Mouse (Mus musculus) brain, embryonic 14.5 days (tissue): ENCODE results near the gene Qser1. TPM values are rescaled to one million over a fixed set of nuclear protein-coding genes. Genes with fewer than 3 reads are reported as not detected.

Source experiments
- DNase-seq: peaks from one replicate; pipeline ENCODE4 v3.0.0-alpha.2; 2011; ENCODE audit warnings: low read depth
- CTCF ChIP-seq: fragments of 200-500 bp; IDR thresholded peaks from 2 replicates; pipeline ENCODE4 v1.5.1; 2012; ENCODE audit warnings: inconsistent platforms, mild to moderate bottlenecking, moderate library complexity, borderline replicate concordance; ENCODE audit not compliant: insufficient read depth, insufficient read length; ENCODE audit errors: extremely low read depth
- POLR2A ChIP-seq: fragments of 200-500 bp; IDR thresholded peaks from 2 replicates; pipeline ENCODE4 v1.6.1; 2012; ENCODE audit warnings: mild to moderate bottlenecking, inconsistent platforms, borderline replicate concordance; ENCODE audit not compliant: poor library complexity, insufficient read depth, insufficient read length, severe bottlenecking; ENCODE audit errors: extremely low read depth
- polyA plus RNA-seq: library from polyadenylated mRNA; depleted of rRNA; stranded (reverse); fragments of >200 nt; gene quantifications from 2 replicates; pipeline ENCODE4 v1.2.3, GENCODE M21; 2012

Qser1 gene
- polyA plus RNA-seq, 1 experiment, result 21.9 TPM

GRCm38 (mm10) chr2:104768697-104769096 lies 47.9 kb downstream of the Qser1 start:
- no peak for DNase-seq
- TF ChIP-seq CTCF, result no peak
- no peak for TF ChIP-seq POLR2A

- TF ChIP-seq POLR2A, result no peak
Measured at GRCm38 (mm10) chr2:104764018-104764417, 52.5 kb downstream of the Qser1 start.

GRCm38 (mm10) chr2:104763134-104763703 lies 53.3 kb downstream of the Qser1 start:
- TF ChIP-seq CTCF (no peak), POLR2A (no peak)
- no peak for DNase-seq

More at GRCm38 (mm10) chr2:104764018-104764417, 52.5 kb downstream of the Qser1 start:
- DNase-seq, result no peak

GRCm38 (mm10) chr2:104750611-104751010 lies 65.9 kb downstream of the Qser1 start:
- TF ChIP-seq POLR2A (no peak), CTCF (peak; percentile 38; the same call in 1 of the 2 replicates)
- DNase-seq, result peak; percentile 55

GRCm38 (mm10) chr2:104748652-104749183 lies 67.8 kb downstream of the Qser1 start:
- TF ChIP-seq CTCF, result no peak
- DNase-seq, result no peak

GRCm38 (mm10) chr2:104746251-104746650 lies 70.3 kb downstream of the Qser1 start:
- TF ChIP-seq CTCF, result no peak
- no peak for TF ChIP-seq POLR2A
- DNase-seq, result no peak

- TF ChIP-seq CTCF (no peak), POLR2A (no peak)
- no peak for DNase-seq
Measured at GRCm38 (mm10) chr2:104743971-104744370, 72.6 kb downstream of the Qser1 start.

GRCm38 (mm10) chr2:104743160-104743559 lies 73.4 kb downstream of the Qser1 start:
- no peak for TF ChIP-seq POLR2A
- no peak for TF ChIP-seq CTCF
- peak; percentile 20 for DNase-seq

- DNase-seq, result peak; percentile 84
- TF ChIP-seq POLR2A, result 0 out of 2 replicates have a peak, but pooled peaks have one; percentile 24
- no peak for TF ChIP-seq CTCF
Measured at GRCm38 (mm10) chr2:104742741-104743064, 73.9 kb downstream of the Qser1 start, which contains the start of gene Depdc7. Depdc7 (minus strand) TSS chr2:104742878.

GRCm38 (mm10) chr2:104741896-104742740 lies 74.4 kb downstream of the Qser1 start:
- no peak for TF ChIP-seq CTCF
- TF ChIP-seq POLR2A, result no peak
- peak; percentile 10 for DNase-seq

- TF ChIP-seq POLR2A (no peak), CTCF (no peak)
- peak; percentile 77 for DNase-seq
Measured at GRCm38 (mm10) chr2:104741015-104741758, 75.4 kb downstream of the Qser1 start.
